Mouse (Mus musculus) lung, adult 18-20 months (tissue): ENCODE results near the gene Abt1.
A peak's percentile ranks its signal among the peaks of the same experiment; 100 is the strongest.

Experiments
- DNase-seq, 2 experiments: peaks; one replicate each; pipeline ENCODE4 v3.0.0; 2022; ENCODE audit warnings: mixed read lengths in 2 of 2

Abt1 gene

DNA sequence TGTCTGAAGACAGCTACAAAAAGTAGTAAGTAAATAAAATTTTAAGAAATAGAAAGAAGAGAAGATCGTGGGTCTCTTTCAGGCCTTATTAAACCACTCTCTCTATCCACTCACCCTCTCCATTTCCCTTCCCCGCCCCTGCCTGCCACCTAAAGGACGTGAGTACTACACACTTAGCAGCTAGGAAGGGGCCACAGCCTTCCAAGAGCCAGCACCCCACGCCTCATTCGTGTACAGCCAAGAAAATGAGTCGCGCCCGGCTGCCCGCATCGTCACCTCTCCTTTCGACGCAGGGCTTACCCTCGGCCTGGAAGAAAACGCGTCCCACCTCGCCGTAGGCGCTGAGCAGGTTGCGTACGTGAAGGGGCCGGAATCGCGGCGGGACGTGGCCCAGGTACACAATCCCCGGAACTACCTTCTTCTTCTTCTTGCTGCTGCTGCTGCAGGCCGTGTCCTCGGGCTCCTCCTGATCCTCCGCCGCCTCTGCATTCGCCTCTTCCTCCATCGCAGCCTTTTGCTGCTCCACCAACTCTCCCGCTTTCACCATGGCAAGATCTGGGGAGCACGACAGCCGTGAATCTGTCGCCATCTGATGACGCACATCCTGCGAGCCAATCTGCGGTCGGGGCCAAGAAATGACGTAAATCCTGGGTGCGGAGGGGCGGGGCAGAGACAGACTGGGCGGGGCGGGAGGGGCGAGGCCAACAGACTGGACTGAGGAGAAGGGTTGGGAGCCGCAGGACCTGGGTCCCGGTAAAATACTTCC lies at the start of gene Abt1:
Gene Abt1 (minus strand): TSS at position 581 of the 766 bp plus-strand sequence.
- peak; percentile 90 to 91 for DNase-seq

DNA sequence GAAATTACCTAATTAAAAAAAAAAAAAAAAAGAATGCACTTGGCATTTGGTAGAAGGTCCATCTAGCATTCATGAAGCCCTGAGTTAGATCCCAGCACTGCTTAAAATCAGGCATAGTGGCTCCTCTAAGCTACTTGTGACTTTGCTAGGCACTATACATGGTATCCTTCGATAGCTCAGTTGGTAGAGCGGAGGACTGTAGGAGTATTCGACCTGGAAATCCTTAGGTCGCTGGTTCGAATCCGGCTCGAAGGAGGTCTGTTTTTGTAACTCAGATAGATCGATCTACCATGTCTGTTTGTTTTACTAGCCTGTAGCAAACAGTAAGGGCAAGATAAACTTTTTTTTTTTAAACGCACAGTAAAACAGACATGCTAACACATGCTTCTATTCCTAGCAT lies 43.2 kb upstream of the Abt1 start:
- peak; percentile 50 to 67 for DNase-seq

DNA sequence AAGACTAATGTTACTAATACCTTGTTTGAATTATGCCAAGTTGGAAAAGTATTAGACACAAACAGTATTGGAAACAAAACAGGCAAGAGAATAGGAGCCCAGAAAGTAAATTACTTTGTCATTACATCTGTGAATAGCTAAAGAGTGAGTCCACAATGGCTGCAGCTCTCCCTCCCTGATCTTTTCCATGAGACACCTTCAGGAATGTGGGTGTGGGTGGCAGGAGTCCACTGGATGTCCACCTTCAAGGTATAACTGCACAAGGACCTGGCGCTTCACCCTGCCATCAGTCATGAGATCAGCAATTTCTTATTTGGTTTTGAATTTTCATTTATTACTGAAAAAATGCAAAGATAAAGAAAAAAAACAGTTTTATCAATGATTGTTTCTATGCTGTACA lies 42.6 kb upstream of the Abt1 start:
- no peak for DNase-seq

DNA sequence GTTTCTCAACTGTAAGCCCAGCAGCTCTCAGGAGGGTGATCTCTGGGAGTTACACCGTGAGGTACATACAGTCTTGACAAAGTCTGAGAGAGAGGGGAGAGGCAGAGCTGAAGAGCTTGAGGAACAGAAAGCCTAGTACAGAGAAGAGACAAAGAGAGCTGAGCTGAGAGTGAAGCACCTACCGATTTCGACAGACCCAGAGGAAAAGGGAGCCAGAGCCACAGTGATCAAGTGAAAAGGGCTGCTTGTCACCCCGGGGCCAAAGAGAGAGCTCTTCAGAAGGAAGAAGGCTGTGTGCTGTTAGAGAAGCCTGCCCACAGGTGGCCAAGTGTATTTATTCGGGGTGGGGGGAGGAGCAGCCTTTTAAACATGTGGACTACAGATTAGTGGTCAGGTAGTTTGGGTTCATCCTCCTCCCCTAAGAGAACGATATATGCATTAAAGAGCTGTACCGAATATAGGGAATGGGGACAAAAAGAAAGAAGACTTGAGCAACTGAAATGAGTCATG lies 42.0 kb upstream of the Abt1 start, which contains the start of gene Btn1a1:
Gene Btn1a1 (minus strand): TSS at position 302 of the 510 bp plus-strand sequence.
- no peak for DNase-seq

DNA sequence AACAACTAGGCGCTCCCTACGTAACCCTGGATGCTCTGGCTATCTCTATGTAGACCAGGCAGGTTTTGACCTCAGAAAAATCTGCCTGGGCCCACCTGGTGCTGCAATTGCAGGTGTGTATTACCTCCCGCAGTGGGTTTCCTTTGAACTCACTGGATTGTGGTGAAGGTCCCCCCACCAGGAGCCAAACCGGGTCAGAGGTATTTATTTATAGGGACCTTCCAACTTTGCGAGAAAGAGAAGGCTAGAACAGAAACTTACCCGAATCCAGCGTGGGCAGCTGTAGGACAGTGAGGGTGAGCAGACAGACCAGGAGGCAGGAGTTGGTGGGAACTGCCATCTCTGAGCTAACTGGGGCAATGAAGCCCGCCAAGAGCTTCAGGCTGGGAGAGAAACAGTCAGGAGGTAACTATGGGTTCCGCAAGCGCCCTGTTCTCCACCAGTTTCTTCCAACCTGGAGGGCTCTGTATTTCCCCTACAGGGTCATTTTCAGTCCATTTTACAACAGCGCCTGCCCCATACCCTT lies 41.2 kb upstream of the Abt1 start:
- DNase-seq, result no peak

DNA sequence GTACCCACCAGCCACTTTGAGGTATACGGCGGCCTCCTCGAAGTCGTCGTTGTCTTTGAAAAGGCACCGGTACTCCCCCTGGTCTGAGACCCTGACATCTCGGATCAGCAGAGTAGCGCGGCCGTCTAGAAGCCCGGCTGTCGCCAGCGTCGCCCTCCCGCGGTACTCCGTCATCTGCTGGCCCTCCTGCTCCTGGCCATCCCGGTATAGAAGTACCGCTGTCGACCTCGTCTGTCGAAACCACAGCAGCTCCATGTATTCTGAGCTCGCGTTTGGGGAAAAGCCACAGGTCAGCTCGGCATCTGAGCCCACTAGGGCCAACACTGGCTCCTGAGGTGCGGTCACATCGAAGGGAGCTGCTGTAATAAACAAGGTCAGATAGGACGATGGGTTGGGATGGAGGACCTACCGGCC lies 40.6 kb upstream of the Abt1 start:
- peak; percentile 14 for DNase-seq

DNA sequence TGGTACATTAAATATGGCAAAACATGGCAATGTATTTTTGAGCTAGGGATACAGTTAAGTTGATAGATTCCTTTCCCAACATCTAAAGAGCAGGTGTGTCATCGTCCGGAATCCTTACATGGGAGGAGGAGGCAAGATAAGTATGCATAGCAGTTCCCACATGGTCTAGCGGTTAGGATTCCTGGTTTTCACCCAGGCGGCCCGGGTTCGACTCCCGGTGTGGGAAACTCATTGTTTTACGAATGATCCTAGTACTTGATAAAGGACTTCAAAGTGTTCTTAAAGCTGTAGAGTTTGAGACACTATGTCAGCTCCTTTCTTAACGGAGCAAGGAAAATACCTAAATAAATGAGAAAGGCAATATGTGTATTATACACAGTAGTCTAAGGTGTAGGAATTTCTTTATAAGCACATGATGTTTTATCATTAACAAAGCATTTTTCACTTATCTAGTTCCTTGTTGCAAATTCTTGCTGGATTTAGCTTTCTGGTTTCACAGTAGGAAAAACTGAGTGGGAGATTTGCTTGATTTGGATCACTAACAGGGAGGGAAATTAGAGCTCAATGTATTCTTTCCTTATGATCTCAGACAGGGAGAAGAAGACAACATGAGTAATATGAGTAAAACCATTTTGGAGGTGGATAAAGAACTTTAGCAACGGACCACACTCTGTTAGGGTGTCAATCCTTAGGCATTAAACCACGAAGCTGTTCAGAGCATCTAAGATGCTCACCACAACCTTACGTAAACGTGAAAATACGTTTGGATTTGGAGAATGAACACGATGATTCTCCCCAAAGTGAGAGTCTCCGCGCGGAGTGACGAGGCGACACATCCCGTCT lies 39.9 kb upstream of the Abt1 start:
- DNase-seq, result peak; percentile 69 to 72

DNA sequence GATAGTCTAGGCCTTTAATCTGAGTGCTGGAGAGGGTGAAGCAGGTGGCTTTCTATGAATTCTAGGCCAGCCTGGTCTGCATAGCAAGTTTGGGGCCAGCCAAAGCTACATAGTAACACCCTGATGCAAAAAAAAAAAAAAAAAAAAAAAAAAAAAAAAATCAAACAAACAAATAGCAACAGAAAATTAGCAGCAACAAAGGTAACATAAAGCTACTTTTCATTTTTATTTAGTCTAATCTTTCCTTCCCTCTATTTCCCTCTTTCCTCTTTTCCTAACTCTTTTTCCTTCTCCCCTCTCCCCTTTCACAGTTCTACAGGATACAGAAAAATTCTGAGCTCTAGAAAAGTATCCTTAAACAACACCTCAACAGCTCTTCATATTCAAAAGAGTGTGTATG lies 39.0 kb upstream of the Abt1 start:
- DNase-seq, result no peak

DNA sequence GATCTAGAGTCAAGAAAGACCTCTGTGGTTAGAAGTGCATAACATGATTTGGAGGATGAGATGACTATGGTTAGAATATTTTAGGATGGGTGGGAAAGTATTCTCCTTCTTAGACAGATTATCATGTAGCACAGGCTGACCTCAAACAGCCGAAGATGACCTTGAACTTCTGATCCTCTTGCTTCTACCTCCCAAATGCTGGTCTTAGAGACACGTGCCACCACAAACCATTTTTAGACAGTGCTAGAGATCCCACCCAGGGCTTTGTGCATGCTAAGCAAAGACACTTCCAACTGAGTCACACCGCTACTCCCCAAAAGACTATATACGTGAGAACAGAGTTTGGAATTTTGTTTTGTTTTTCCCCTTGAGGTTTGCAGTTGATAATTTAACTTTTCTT lies 38.4 kb upstream of the Abt1 start:
- no peak for DNase-seq

DNA sequence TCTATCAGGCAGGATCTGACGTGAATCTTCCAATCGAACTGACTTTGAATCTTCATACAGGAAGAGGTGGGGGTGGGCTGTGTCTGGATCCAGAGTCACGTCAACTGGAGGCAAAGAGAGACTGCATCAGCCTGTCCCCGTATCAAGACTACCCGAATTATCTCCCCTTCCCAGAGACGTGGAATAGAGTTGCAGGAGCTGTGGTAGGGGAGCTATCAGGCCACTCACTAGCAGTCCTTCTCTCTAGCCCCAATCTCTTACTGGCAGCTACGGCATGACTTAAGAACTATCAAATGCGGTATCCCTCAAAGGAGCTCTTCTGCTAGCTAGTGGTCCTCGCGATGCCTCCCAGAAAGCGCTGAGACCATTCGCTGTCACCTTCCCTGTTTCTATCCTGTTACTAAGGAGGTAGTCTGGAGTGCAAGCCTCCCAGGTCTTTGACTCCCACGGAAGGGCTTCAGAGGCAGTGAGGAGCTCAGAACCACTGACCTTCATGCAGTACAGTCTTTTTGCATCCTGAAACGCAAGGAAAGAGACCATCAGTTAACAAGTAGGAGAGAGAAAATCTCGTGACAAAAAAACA lies 35.7 kb upstream of the Abt1 start:
- DNase-seq, result no peak

DNA sequence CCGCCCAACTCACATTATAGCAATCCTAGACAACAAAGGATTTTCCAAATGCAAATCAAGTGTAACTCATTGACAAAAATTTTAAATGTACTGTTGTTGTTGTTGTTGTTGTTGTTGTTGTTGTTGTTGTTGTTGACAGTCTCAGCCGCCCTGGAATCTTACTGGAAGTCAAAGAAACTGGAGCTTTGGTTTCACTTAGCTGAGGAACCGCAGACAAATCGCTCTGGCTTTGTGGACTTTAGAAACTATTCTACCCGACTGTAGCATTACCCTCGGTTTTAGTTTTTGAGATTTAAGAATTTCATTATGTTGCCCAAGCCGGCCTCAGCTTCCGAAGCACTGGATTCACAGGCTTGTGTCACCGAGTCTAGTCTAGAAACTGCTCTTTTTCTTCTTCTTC lies 30.3 kb upstream of the Abt1 start:
- no peak for DNase-seq

DNA sequence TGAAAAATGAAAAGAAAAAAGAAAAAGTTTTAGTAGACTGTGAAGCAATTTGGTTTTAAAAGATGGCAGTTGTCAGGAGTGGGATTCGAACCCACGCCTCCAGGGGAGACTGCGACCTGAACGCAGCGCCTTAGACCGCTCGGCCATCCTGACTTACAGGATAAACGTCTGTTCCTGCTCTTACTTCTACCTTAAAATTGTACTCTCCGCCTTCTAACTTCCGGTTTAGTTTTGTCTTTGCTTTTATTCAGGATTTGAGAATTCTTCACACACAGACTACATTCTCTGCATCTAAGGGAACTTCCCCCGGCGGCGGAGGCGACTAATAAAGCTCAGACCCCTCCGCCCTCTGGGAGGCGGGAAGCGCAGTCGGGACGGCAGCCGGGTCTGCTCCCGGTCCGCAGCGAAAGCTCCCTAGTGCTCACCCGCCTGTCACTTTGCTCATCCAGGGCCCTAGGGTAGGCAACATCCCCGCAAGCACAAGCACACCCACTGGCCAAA lies 29.7 kb upstream of the Abt1 start:
- peak; percentile 67 to 77 for DNase-seq

DNA sequence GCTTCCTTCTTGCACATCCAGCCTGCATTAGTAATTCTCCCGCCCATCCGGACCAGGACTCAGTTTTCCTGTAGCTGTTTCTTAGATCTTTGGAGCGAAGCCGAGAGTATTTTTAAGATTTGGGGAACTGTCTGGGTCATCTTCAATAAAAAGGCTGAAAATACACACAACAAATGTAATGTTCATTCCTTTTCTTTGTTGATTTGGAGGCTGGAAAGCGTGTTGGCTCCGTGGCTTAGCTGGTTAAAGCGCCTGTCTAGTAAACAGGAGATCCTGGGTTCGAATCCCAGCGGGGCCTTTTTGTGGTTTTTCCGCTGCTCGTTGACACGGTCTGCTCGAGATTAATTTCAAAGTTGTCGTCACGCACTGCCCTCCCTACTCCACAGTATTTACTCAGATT lies 26.7 kb upstream of the Abt1 start:
- DNase-seq, result peak; percentile 82 to 83

DNA sequence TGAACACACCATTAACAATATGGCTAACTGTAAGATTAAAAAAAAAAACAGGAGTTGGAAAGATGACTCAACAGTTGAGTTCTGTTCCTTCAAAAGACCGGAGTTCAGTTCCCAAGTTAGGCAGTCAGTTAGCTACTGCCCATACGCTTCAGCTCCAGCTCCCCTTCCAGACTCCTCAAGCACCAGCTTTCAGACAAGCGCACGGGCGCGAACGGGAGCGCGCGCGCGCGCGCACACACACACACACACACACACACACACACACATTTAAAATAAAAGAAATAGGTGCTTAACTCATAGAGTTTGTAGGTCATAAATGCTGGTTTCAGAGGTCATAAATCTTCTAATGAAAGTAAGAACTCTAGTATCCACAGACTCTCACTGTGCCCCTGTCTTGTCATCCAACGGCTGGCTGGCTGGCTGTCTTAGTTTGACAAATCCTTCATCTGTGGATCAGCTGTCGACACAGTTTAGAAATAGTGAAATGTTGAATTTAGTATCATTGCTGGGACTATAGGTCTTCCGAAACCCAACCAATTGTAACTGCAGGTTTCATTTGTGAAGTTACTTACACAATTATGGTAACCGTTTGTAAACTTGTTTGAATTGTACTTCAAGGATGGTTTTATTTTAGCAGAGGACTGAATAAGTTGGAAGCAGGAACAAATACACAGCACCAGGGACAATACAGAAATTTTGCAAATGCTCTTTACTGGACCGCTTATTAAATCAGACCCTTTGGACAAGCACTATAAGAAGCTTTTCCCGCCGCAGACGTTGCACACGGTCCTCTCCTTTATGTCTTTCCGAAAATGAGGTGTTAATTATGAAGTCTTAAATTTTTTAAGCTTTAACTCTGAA lies 25.8 kb upstream of the Abt1 start:
- DNase-seq, result peak; percentile 53 to 61

DNA sequence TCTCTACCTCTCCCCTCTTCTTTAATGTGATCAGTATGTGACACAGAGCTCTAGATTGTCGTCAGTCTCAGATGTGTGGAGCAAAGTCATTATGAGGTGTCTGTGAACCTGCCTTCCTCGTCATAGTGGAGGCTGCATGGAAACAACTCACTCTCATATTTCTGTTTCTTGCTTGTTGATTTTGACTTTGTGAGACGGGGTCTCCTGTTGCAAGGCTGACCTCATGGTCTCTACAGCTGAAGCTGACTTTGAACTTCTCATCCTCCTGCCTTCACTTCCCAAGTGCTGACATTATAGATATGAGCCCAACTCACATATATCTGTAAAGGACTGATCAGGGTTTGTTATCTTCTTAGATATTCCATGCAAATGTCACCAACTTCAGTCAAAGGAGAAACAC lies 25.1 kb upstream of the Abt1 start:
- no peak for DNase-seq

DNA sequence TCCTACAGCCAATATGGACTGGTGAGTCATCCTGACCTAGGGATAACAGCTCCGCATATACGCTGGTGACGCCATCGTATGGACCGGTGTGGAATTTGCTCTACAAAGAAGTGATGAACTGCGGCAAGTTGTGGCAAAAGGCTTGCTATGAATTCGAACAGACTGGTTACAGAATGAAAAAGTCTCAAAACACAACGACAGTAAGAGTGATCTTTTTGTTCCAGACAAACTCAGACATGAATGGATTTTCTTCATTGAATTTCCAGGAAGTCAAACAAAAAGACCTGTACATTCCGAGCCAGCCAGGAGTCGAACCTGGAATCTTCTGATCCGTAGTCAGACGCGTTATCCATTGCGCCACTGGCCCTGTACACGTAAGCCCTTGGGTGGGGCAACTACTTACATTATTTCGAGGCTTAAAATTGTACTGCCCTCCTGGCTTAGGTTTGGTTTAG lies 22.9 kb upstream of the Abt1 start:
- DNase-seq, result peak; percentile 83

DNA sequence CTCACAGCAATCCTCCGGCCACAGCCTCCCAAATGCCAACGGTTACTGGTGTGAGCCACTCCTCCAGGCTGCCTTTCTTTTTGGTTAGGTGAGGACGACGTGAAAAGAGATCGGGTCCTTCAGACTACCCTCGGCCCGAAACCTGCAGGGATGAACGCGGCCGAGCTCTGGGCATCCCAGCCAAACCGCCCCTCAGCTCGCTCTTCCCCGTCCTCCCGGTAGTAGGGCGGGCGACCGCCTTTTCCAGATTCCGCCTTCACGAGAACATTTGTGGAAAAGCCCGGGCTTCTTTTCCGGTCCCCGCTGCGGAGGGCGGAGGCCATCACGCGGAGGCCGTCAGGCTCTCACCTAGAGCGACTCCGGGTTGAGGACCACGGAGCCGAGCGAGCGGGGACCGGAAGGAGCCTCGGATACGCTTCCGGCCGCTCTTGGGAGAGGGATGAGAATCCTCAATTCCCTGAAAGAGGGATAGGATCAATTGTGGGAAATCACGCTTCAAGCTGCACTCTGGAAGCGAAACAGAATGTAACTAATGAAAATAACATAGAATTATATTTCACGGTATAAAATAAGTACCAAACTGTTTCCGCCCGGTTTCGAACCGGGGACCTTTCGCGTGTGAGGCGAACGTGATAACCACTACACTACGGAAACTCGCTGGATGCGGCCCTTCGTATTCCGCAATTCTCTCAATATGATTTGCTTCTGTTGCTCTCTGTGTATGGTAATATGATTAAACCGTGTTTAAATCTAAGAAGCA lies 22.1 kb upstream of the Abt1 start:
- DNase-seq, result peak; percentile 89 to 90

DNA sequence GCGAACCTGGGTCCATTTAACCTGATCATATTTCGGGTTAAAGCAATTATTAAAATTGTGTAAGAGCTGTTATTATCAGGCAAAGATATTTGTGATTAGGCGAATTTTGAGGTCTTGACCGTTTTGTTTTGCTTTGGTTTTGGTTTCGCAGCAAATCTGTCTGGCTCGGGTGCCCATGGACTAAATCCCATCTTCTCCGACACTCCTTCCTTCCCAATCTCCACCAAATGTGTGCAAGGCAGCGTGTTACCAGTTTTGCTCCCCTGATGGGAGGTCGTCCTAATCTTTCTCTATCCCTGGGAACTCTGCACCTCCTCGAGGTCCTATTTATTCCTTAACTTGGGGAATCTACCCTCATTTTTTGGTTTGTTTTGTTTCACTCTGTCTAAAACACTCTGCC lies 21.5 kb upstream of the Abt1 start:
- no peak for DNase-seq

DNA sequence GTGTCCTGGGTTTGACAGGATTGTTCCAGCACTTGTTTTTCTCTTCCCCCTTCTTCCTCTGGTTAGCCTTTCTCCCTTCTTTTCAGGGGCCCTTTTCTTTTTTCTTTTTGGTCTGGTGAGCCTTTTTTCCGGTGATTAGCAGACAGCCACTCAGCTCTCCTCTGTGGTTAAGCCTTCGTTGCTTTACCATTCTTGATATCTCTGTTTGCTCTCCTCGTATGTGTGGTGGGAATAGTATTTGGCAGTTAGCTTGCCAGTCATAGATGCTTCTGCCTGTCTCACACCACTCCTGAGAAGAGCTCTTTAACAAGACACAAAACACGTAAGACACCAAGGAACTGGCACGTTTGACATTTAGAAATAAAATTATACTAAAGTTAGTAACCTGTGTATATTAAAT lies 20.8 kb upstream of the Abt1 start:
- DNase-seq, result no peak

DNA sequence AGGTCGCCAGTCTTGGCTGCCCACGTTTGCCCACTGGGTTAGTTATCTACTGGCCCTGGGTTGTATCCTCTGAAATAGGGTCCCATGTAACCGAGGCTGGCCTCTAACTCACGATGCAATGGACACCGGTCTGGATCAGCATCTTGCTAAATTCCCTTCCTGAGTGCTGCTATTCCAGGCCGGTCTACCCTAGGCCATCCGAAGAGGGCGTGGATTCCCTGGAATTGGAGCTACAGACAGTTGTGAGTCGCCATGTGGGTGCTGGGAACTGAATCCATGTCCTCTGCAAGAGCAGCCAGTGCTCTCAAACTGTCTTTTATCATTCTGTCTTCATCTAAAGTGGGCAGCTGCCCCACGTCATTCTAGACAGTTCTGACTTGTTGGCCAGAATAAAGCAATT lies 16.2 kb upstream of the Abt1 start:
- no peak for DNase-seq

DNA sequence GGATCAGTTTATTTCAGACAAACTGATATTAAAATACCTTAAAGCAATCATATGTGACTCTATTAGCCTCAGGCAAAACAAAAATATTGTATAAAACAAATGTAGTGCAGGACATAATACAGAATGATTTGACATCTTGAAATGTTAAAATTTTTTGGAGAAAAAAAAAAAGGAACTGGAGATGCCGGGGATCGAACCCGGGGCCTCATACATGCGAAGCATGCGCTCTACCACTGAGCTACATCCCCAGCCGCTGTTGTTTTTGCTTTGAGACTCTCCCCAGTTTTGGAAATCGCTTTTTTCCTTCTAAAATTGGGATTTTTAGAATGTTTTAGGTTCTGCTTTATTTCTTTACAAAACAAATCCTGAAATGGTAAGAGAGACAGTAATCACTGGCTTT lies 14.9 kb upstream of the Abt1 start:
- peak; percentile 16 to 20 for DNase-seq
